Mouse (Mus musculus): Measurements from ENCODE around the gene Fnbp1. TPM values are rescaled to one million over a fixed set of nuclear protein-coding genes. Genes with fewer than 3 reads are reported as not detected.

Fnbp1 gene
- total and polyA plus RNA-seq, 2 experiments from 2014 or later, result 22.1 to 30.7 TPM

DNA sequence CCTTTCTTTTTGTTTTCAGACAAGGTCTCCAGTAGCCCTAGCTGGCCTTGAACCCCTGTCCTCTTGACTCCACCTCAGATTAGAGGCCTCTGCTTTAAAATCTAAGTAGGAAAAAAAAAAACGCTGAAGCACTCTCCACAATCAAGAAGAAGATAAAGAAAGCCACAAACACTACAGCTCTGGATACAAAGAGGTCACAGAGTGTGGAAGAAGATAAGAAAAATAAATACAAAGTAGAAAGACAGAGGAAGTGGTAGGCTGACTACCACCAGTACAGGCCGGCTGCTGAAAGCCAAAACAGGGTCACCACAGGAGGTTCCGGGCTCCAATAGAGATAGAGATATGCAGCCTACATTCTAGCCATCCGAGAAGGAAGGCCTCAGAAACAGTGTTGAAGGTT, 60.5 kb downstream of the Fnbp1 start:
- peaks cover 34% of the 10 kb centered on the region for H3K36me3 ChIP-seq (ENCODE audit: insufficient read depth, low read length)
- no peak overlapping the region for H3K27ac ChIP-seq (ENCODE audit: low read depth, low read length)
- no peak overlapping the region for H3K9ac ChIP-seq (replicated peaks; ENCODE audit: low read length, poor library complexity, severe bottlenecking)
- H3K4me1 ChIP-seq (ENCODE audit: insufficient read depth, low read length), result no peaks in the 10 kb centered on the region
- H3K9me3 ChIP-seq (ENCODE audit: low read length), result no peaks in the 10 kb centered on the region
- no peak for TF ChIP-seq CTCF (IDR thresholded peaks at IDR 0.05)
- no peak overlapping the region for H3K4me2 ChIP-seq (ENCODE audit: low read depth, low read length, poor library complexity, severe bottlenecking)
- DNase-seq (ENCODE audit: low spot score) (no peak), ATAC-seq (ENCODE audit: low FRiP score) (no peak)
- 68% methylated on average over 4 of the region's 4 CpGs for WGBS
- H3K4me3 ChIP-seq (ENCODE audit: low read depth, low read length), result no peak overlapping the region
- H3K27me3 ChIP-seq (ENCODE audit: insufficient read depth, low read length), result no peaks in the 10 kb centered on the region

DNA sequence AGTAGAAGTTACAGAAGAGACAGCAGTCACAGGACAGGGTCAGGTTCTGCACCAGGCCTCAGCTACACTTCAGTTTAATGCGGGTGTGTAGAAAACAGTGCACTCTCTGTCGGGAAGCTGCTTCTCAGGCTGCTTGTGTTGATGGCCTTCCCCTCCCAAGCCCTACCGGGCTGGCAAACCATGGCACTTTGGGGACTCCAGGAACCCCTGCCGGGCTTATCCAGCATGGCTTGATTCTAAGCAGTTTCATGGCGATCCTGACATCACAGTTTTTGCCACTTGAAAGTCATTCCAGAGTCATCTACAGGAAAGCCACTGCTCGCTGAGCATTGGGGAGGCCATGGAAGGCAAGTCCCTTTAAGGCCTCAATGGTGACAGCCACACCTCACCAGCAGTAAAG, 62.7 kb downstream of the Fnbp1 start:
- Histone ChIP-seq H3K4me1 (ENCODE audit: insufficient read depth, low read length) (no peaks in the 10 kb centered on the region), H3K9ac (replicated peaks; ENCODE audit: low read length, poor library complexity, severe bottlenecking) (no peak overlapping the region), H3K27me3 (ENCODE audit: insufficient read depth, low read length) (no peaks in the 10 kb centered on the region), H3K36me3 (ENCODE audit: insufficient read depth, low read length) (peaks cover 32% of the 10 kb centered on the region), H3K9me3 (ENCODE audit: low read length) (no peaks in the 10 kb centered on the region), H3K4me2 (ENCODE audit: low read depth, low read length, poor library complexity, severe bottlenecking) (no peak overlapping the region), H3K27ac (ENCODE audit: low read depth, low read length) (no peak overlapping the region), H3K4me3 (ENCODE audit: low read depth, low read length) (no peak overlapping the region)
- DNase-seq (ENCODE audit: low spot score) (no peak), ATAC-seq (ENCODE audit: low FRiP score) (no peak)
- TF ChIP-seq CTCF (IDR thresholded peaks at IDR 0.05), result no peak
- 69% methylated on average over 6 of the region's 6 CpGs for WGBS

DNA sequence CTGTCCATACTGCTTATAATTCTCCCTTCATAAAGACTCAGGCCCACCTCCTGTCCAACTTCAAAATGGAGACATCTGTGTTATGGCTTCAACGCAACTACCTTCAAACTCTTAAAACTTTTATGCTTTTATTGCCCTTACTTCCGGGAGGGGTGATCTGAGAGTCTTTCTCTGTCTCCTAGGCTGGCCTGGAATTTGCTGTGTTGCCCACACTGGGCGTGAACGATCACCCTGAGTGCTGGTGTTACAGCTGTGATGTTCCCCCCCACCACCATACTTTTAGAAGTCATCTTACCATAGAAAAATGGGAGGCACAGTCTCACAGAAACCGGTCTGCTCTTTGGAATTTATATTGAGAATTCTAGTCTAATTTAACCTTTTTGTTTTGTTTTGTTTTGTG, 64.2 kb downstream of the Fnbp1 start:
- no peak overlapping the region for H3K4me3 ChIP-seq (ENCODE audit: low read depth, low read length)
- no peak overlapping the region for H3K27ac ChIP-seq (ENCODE audit: low read depth, low read length)
- H3K36me3 ChIP-seq (ENCODE audit: insufficient read depth, low read length), result peaks cover 31% of the 10 kb centered on the region
- ATAC-seq (ENCODE audit: low FRiP score) (no peak), DNase-seq (ENCODE audit: low spot score) (no peak)
- no peaks in the 10 kb centered on the region for H3K9me3 ChIP-seq (ENCODE audit: low read length)
- no peak overlapping the region for H3K4me2 ChIP-seq (ENCODE audit: low read depth, low read length, poor library complexity, severe bottlenecking)
- no peaks in the 10 kb centered on the region for H3K4me1 ChIP-seq (ENCODE audit: insufficient read depth, low read length)
- H3K9ac ChIP-seq (replicated peaks; ENCODE audit: low read length, poor library complexity, severe bottlenecking), result no peak overlapping the region
- 93% methylated on average over 5 of the region's 5 CpGs for WGBS
- TF ChIP-seq CTCF (IDR thresholded peaks at IDR 0.05), result no peak
- no peaks in the 10 kb centered on the region for H3K27me3 ChIP-seq (ENCODE audit: insufficient read depth, low read length)

DNA sequence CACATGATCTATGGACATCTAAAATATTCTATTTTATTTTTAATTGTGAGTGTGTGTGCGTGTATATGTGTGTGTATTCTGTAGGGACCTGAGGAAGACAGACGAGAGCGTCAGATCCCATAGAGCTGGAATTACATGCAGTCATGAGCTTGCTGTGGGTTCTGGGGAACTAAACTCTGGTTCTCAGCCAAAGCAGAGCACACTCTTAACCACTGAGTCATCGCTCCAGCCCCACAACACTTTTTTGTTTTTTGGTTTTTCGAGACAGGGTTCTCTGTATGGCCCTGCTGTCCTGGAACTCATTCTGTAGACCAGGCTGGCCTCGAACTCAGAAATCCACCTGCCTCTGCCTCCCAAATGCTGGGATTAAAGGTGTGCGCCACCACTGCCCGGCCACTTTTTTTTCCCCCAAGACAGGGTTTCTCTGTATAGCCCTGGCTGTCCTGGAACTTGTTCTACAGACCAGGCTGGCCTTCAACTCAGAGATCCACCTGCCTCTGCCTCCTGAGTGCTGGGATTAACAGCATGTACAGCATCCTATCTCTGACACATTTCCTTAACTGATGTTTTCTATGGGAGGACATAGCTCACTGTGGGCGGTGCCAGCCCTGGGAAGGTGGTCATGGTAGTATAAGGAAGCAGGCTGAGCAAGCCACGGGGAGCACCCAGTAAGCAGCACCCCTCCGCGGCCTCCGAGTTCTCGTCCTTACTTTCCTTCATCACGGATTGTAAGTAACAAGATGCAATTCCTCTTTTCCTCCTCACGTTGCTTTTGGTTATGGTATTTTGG, 65.3 kb downstream of the Fnbp1 start:
- no peak for TF ChIP-seq CTCF (IDR thresholded peaks at IDR 0.05)
- DNase-seq (ENCODE audit: low spot score) (no peak), ATAC-seq (ENCODE audit: low FRiP score) (no peak)
- Histone ChIP-seq H3K4me3 (ENCODE audit: low read depth, low read length) (no peak overlapping the region), H3K27me3 (ENCODE audit: insufficient read depth, low read length) (no peaks in the 10 kb centered on the region), H3K9ac (replicated peaks; ENCODE audit: low read length, poor library complexity, severe bottlenecking) (no peak overlapping the region), H3K36me3 (ENCODE audit: insufficient read depth, low read length) (peaks cover 23% of the 10 kb centered on the region), H3K4me1 (ENCODE audit: insufficient read depth, low read length) (no peaks in the 10 kb centered on the region), H3K4me2 (ENCODE audit: low read depth, low read length, poor library complexity, severe bottlenecking) (no peak overlapping the region), H3K9me3 (ENCODE audit: low read length) (no peaks in the 10 kb centered on the region), H3K27ac (ENCODE audit: low read depth, low read length) (no peak overlapping the region)
- WGBS, result 93% methylated on average over 16 of the region's 16 CpGs

DNA sequence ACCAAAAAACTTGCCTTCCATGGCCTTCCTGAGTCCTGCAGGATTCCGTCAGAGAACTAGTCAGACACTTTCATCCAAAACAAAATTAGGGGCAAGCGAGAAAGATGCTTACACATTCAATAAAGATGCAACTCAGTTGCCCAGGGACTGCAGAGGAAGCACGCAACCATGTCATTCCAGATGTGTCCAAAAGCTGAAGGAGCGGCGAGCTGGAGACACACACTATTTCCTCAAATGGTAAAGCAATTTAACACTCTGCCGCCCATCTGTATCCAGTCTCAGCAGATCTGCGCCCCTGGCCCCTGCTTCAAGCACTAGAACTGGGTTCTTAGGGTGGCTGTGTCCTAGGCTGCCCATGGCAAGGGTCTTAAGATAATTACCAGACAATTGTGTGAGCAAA, 66.0 kb downstream of the Fnbp1 start:
- H3K9ac ChIP-seq (replicated peaks; ENCODE audit: low read length, poor library complexity, severe bottlenecking), result no peak overlapping the region
- no peaks in the 10 kb centered on the region for H3K9me3 ChIP-seq (ENCODE audit: low read length)
- H3K27ac ChIP-seq (ENCODE audit: low read depth, low read length), result no peak overlapping the region
- H3K27me3 ChIP-seq (ENCODE audit: insufficient read depth, low read length), result no peaks in the 10 kb centered on the region
- DNase-seq (ENCODE audit: low spot score), result no peak
- peaks cover 23% of the 10 kb centered on the region for H3K36me3 ChIP-seq (ENCODE audit: insufficient read depth, low read length)
- H3K4me3 ChIP-seq (ENCODE audit: low read depth, low read length), result no peak overlapping the region
- WGBS, result 75% methylated on average over 7 of the region's 7 CpGs
- H3K4me1 ChIP-seq (ENCODE audit: insufficient read depth, low read length), result no peaks in the 10 kb centered on the region
- ATAC-seq (ENCODE audit: low FRiP score), result no peak
- no peak overlapping the region for H3K4me2 ChIP-seq (ENCODE audit: low read depth, low read length, poor library complexity, severe bottlenecking)
- TF ChIP-seq CTCF (IDR thresholded peaks at IDR 0.05), result no peak

DNA sequence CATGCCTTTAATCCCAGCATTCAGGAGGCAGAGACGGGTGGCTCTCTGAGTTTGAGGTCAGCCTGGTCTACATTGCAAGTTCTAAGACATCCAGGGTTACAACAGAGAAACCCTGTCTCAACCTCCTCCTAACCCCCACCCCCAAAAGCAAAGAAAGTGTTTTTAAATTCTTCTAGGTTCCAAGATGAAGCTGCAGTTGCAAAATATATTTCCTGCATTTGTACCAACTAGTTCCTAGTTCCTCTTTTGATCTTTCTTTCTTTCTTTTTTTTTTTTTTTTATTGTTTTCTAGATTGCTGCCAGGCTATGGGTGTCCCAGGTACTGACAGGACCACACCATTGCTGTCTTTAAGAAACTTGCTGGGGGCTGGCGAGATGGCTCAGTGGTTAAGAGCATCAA, 66.6 kb downstream of the Fnbp1 start:
- Histone ChIP-seq H3K9me3 (ENCODE audit: low read length) (no peaks in the 10 kb centered on the region), H3K36me3 (ENCODE audit: insufficient read depth, low read length) (peaks cover 22% of the 10 kb centered on the region), H3K4me3 (ENCODE audit: low read depth, low read length) (no peak overlapping the region), H3K27me3 (ENCODE audit: insufficient read depth, low read length) (no peaks in the 10 kb centered on the region), H3K4me1 (ENCODE audit: insufficient read depth, low read length) (no peaks in the 10 kb centered on the region), H3K9ac (replicated peaks; ENCODE audit: low read length, poor library complexity, severe bottlenecking) (no peak overlapping the region), H3K4me2 (ENCODE audit: low read depth, low read length, poor library complexity, severe bottlenecking) (no peak overlapping the region), H3K27ac (ENCODE audit: low read depth, low read length) (no peak overlapping the region)
- no peak for DNase-seq (ENCODE audit: low spot score)
- 92% methylated on average over 2 of the region's 2 CpGs for WGBS
- TF ChIP-seq CTCF (IDR thresholded peaks at IDR 0.05), result no peak
- ATAC-seq (ENCODE audit: low FRiP score), result no peak

Data from midbrain, postnatal 0 days (tissue).